Mouse (Mus musculus) gastrocnemius, adult 18-20 months (tissue): Measurements from ENCODE around the gene Rasl2-9. TPM values are rescaled to one million over a fixed set of nuclear protein-coding genes. Genes with fewer than 3 reads are reported as not detected.
"Not testable (repeated sequence)": the region's sequence is repeated elsewhere in the genome, so short reads cannot be mapped to it uniquely, and the experiment has no call there.

ENCODE experiments used
- DNase-seq: peaks from one replicate; pipeline ENCODE4 v3.0.0; 2021; ENCODE audit warnings: low spot score
- microRNA-seq: library from miRNA; unstranded; fragments of <30 nt; microRNA quantifications from one replicate; pipeline ENCODE4 v1.2.0, GENCODE M21; 2021
- total RNA-seq, 2 experiments: library from RNA; stranded (reverse); gene quantifications; 2 replicates each; pipeline ENCODE4 v1.2.3; 2021

Gene Rasl2-9
- total RNA-seq, 2 experiments from 2014 or later = 2.1 to 2.6 TPM

- no peak for DNase-seq
Observed at GRCm38 (mm10) chr7:5081241-5081640, 44.5 kb downstream of the Rasl2-9 start.

- no peak for DNase-seq
Observed at GRCm38 (mm10) chr7:5080815-5081214, 44.9 kb downstream of the Rasl2-9 start.

- DNase-seq = peak; percentile 97
Observed at GRCm38 (mm10) chr7:5080010-5080751, 45.6 kb downstream of the Rasl2-9 start, which contains the start of gene Epn1. TSS of gene Epn1 (plus strand) at chr7:5080235.

- not testable (repeated sequence) for DNase-seq
Observed at GRCm38 (mm10) chr7:5079365-5080009, 46.3 kb downstream of the Rasl2-9 start.

- DNase-seq = no peak
Observed at GRCm38 (mm10) chr7:5076931-5077330, 48.8 kb downstream of the Rasl2-9 start.

- no peak for DNase-seq
Observed at GRCm38 (mm10) chr7:5074984-5075383, 50.8 kb downstream of the Rasl2-9 start.

Small RNA genes lying within 50 kb of the gene (microRNA-seq; reads per million reads assigned to microRNA genes)
- not detected for gene Gm26217

Other genes starting within 250 kb of the Rasl2-9 start
- gene Isoc2a, start 248.8 kb downstream of the Rasl2-9 start, total RNA-seq = 10 to 100 TPM; 26.9 to 32.6 TPM
- gene Gm36210, start 219.4 kb downstream of the Rasl2-9 start, total RNA-seq = under 1 TPM; 0.18 to 0.64 TPM
- 1 to 10 TPM; 8.7 to 8.9 TPM for gene Zfp628, start 210.7 kb downstream of the Rasl2-9 start, total RNA-seq
- 1 to 10 TPM; 3.2 to 4.6 TPM for gene Nat14, start 203.9 kb downstream of the Rasl2-9 start, total RNA-seq
- gene Ssc5d, start 200.2 kb downstream of the Rasl2-9 start, total RNA-seq = 1 to 10 TPM; 3.9 to 4.7 TPM
- 100 to 1,000 TPM in 1 of 2 experiments, 10 to 100 TPM in 1; 37.4 to 119 TPM for gene Sbk2, start 161.5 kb downstream of the Rasl2-9 start, total RNA-seq
- 10 to 100 TPM in 1 of 2 experiments, 1 to 10 TPM in 1; 1.8 to 15.5 TPM for gene Sbk3, start 154.8 kb downstream of the Rasl2-9 start, total RNA-seq
- 10 to 100 TPM in 1 of 2 experiments, 1 to 10 TPM in 1; 8.7 to 13.9 TPM for gene Zfp579, start 129.8 kb downstream of the Rasl2-9 start, total RNA-seq
- gene Zfp524, start 111.5 kb downstream of the Rasl2-9 start, total RNA-seq = 1 to 10 TPM; 8.0 to 8.5 TPM
- gene Fiz1, start 111.3 kb downstream of the Rasl2-9 start, total RNA-seq = 10 to 100 TPM; 19.0 to 24.4 TPM
- gene Gm44973, start 110.5 kb downstream of the Rasl2-9 start, total RNA-seq = not detected
- 10 to 100 TPM; 12.4 to 13.2 TPM for gene Zfp865, start 105.6 kb downstream of the Rasl2-9 start, total RNA-seq
- not detected for gene Ccdc106, start 105.4 kb downstream of the Rasl2-9 start, total RNA-seq
- not detected for gene 4632433K11Rik, start 91.8 kb downstream of the Rasl2-9 start, total RNA-seq
- 1 to 10 TPM; 2.7 to 2.8 TPM for gene Zfp784, start 87.5 kb downstream of the Rasl2-9 start, total RNA-seq
- 1 to 10 TPM; 2.4 to 3.7 TPM for gene Zfp580, start 74.4 kb downstream of the Rasl2-9 start, total RNA-seq
- gene U2af2, start 63.8 kb downstream of the Rasl2-9 start, total RNA-seq = 10 to 100 TPM; 39.0 to 49.6 TPM
- 100 to 1,000 TPM; 161 to 183 TPM for gene Epn1, start 45.7 kb downstream of the Rasl2-9 start, total RNA-seq
- gene Rfpl4, start 9.0 kb downstream of the Rasl2-9 start, total RNA-seq = not detected
- not detected for gene Vmn1r55, start 23.7 kb upstream of the Rasl2-9 start, total RNA-seq
- not detected for gene Vmn1r56, start 70.8 kb upstream of the Rasl2-9 start, total RNA-seq
- not detected for gene Vmn1r57, start 92.5 kb upstream of the Rasl2-9 start, total RNA-seq
- not detected for gene Gm5065, start 224.6 kb upstream of the Rasl2-9 start, total RNA-seq
- gene Nlrp2, start 225.1 kb upstream of the Rasl2-9 start, total RNA-seq = not detected